Mouse (Mus musculus) hindbrain, postnatal 0 days (tissue): ENCODE results near the gene Tmem252. TPM values are rescaled to one million over a fixed set of nuclear protein-coding genes. Genes with fewer than 3 reads are reported as not detected.

ENCODE experiments used
- ATAC-seq: fragments of 200-750 bp; cut with Nextera tagmentation; 2 replicates; pipeline ENCODE4 v1.8.0; 2017; ENCODE audit warnings: mild to moderate bottlenecking, moderate TSS enrichment, moderate library complexity
- DNase-seq: peaks from one replicate; pipeline ENCODE4 v3.0.0-alpha.2; 2015; ENCODE audit warnings: low spot score
- H3K27ac ChIP-seq: fragments of 300-500 bp; sonication (generic); 2 replicates; pipeline ENCODE4 v1.5.1; 2014; ENCODE audit warnings: mild to moderate bottlenecking
- H3K27me3 ChIP-seq: fragments of 300-500 bp; sonication (generic); 2 replicates; pipeline ENCODE4 v1.6.1; 2014; ENCODE audit warnings: low read length, mixed read lengths; ENCODE audit not compliant: insufficient read depth
- H3K36me3 ChIP-seq: fragments of 300-500 bp; sonication (generic); 2 replicates; pipeline ENCODE4 v1.6.1; 2014; ENCODE audit warnings: low read length, mixed read lengths; ENCODE audit not compliant: insufficient read depth
- H3K4me1 ChIP-seq: fragments of 300-500 bp; sonication (generic); 2 replicates; pipeline ENCODE4 v1.6.1; 2014; ENCODE audit warnings: antibody characterized with exemption, low read length, mixed read lengths; ENCODE audit not compliant: insufficient read depth
- H3K4me2 ChIP-seq: fragments of 300-500 bp; sonication (generic); 2 replicates; pipeline ENCODE4 v1.6.1; 2014; ENCODE audit warnings: low read depth, mild to moderate bottlenecking, low read length, moderate library complexity, mixed read lengths
- H3K4me3 ChIP-seq: fragments of 300-500 bp; sonication (generic); 2 replicates; pipeline ENCODE4 v1.5.1; 2014; ENCODE audit warnings: low read length
- H3K9ac ChIP-seq: fragments of 300-500 bp; sonication (generic); replicated peaks from 2 replicates; pipeline ENCODE4 v1.6.1; 2014; ENCODE audit warnings: mild to moderate bottlenecking, low read length, moderate library complexity, mixed read lengths
- H3K9me3 ChIP-seq: fragments of 300-500 bp; sonication (generic); 2 replicates; pipeline ENCODE4 v1.6.1; 2016; ENCODE audit warnings: low read length, mixed read lengths
- CTCF ChIP-seq: IDR thresholded peaks from 2 replicates; pipeline ENCODE4 v1.5.1; 2016; ENCODE audit warnings: antibody characterized with exemption, control low read depth, low read depth
- WGBS: fragments of 180-500 bp; shearing (Covaris S2); extraction: QIAGEN DNeasy Blood & Tissue Kit; methylation state at CpG from one replicate; pipeline ENCODE4 v1.1.7; 2014; 5-methylcytosine and 5-hydroxymethylcytosine counted together
- polyA plus RNA-seq: library from polyadenylated mRNA; unstranded; fragments of >200 nt; fragmentation: Nextera tagmentation; extraction: Ambion mirVana; gene quantifications from 2 replicates; pipeline ENCODE4 v1.2.1, GENCODE M21; 2015
- total RNA-seq: library from RNA; depleted of rRNA; stranded (reverse); fragments of >200 nt; gene quantifications from 2 replicates; pipeline ENCODE4 v1.2.3, GENCODE M21; 2014

Gene Tmem252
- total and polyA plus RNA-seq, 2 experiments from 2014 or later = 0.42 to 1.9 TPM

GRCm38 (mm10) chr19:24703680-24704079 is 29.9 kb downstream of the Tmem252 start:
- WGBS = 81% methylated on average over 8 of the region's 8 CpGs
- DNase-seq (no peak), ATAC-seq (no peak)
- H3K27ac ChIP-seq = no peak overlapping the region
- no peak for TF ChIP-seq CTCF
- H3K36me3 ChIP-seq = no peaks in the 10 kb centered on the region
- H3K27me3 ChIP-seq = no peaks in the 10 kb centered on the region
- H3K9ac ChIP-seq = no peak overlapping the region
- H3K4me2 ChIP-seq = no peak overlapping the region
- H3K4me1 ChIP-seq = no peaks in the 10 kb centered on the region
- H3K9me3 ChIP-seq = no peaks in the 10 kb centered on the region
- H3K4me3 ChIP-seq = no peak overlapping the region

GRCm38 (mm10) chr19:24704326-24704725 is 30.5 kb downstream of the Tmem252 start:
- DNase-seq = no peak
- Histone ChIP-seq H3K4me2 (no peak overlapping the region), H3K4me3 (no peak overlapping the region), H3K9ac (no peak overlapping the region), H3K36me3 (no peaks in the 10 kb centered on the region), H3K27me3 (no peaks in the 10 kb centered on the region), H3K9me3 (no peaks in the 10 kb centered on the region), H3K4me1 (no peaks in the 10 kb centered on the region), H3K27ac (no peak overlapping the region)
- ATAC-seq = no peak
- 81% methylated on average over 2 of the region's 2 CpGs for WGBS
- no peak for TF ChIP-seq CTCF

GRCm38 (mm10) chr19:24705395-24705794 is 31.6 kb downstream of the Tmem252 start:
- no peaks in the 10 kb centered on the region for H3K27me3 ChIP-seq
- ATAC-seq = no peak
- no peak overlapping the region for H3K27ac ChIP-seq
- no peak overlapping the region for H3K4me2 ChIP-seq
- H3K36me3 ChIP-seq = no peaks in the 10 kb centered on the region
- H3K4me1 ChIP-seq = no peaks in the 10 kb centered on the region
- peak; percentile 73 for TF ChIP-seq CTCF
- no peaks in the 10 kb centered on the region for H3K9me3 ChIP-seq
- H3K4me3 ChIP-seq = no peak overlapping the region
- peak; percentile 78 for DNase-seq
- no peak overlapping the region for H3K9ac ChIP-seq
- WGBS = 71% methylated on average over 1 of the region's 1 CpGs

GRCm38 (mm10) chr19:24707071-24707906 is 33.5 kb downstream of the Tmem252 start:
- Histone ChIP-seq H3K4me1 (no peaks in the 10 kb centered on the region), H3K27me3 (no peaks in the 10 kb centered on the region), H3K36me3 (no peaks in the 10 kb centered on the region), H3K9me3 (no peaks in the 10 kb centered on the region), H3K9ac (no peak overlapping the region), H3K4me3 (no peak overlapping the region), H3K4me2 (no peak overlapping the region), H3K27ac (no peak overlapping the region)
- TF ChIP-seq CTCF = no peak
- DNase-seq (no peak), ATAC-seq (no peak)
- WGBS = 71% methylated on average over 7 of the region's 7 CpGs

GRCm38 (mm10) chr19:24708032-24708431 is 34.2 kb downstream of the Tmem252 start:
- H3K4me3 ChIP-seq = no peak overlapping the region
- no peaks in the 10 kb centered on the region for H3K4me1 ChIP-seq
- no peak overlapping the region for H3K27ac ChIP-seq
- H3K27me3 ChIP-seq = no peaks in the 10 kb centered on the region
- no peaks in the 10 kb centered on the region for H3K36me3 ChIP-seq
- DNase-seq (no peak), ATAC-seq (no peak)
- no peak overlapping the region for H3K4me2 ChIP-seq
- no peak overlapping the region for H3K9ac ChIP-seq
- TF ChIP-seq CTCF = no peak
- WGBS = 80% methylated on average over 7 of the region's 7 CpGs
- H3K9me3 ChIP-seq = no peaks in the 10 kb centered on the region

GRCm38 (mm10) chr19:24716303-24717097 is 42.7 kb downstream of the Tmem252 start:
- WGBS = 63% methylated on average over 7 of the region's 7 CpGs
- no peak overlapping the region for H3K4me3 ChIP-seq
- TF ChIP-seq CTCF = no peak
- ATAC-seq = no peak
- DNase-seq = peak; percentile 51
- H3K4me2 ChIP-seq = no peak overlapping the region
- no peaks in the 10 kb centered on the region for H3K27me3 ChIP-seq
- no peaks in the 10 kb centered on the region for H3K36me3 ChIP-seq
- H3K9ac ChIP-seq = no peak overlapping the region
- no peak overlapping the region for H3K27ac ChIP-seq
- no peaks in the 10 kb centered on the region for H3K9me3 ChIP-seq
- no peaks in the 10 kb centered on the region for H3K4me1 ChIP-seq

- Histone ChIP-seq H3K9ac (no peak overlapping the region), H3K4me1 (no peaks in the 10 kb centered on the region), H3K9me3 (no peaks in the 10 kb centered on the region), H3K36me3 (no peaks in the 10 kb centered on the region), H3K4me2 (no peak overlapping the region), H3K4me3 (no peak overlapping the region), H3K27me3 (no peaks in the 10 kb centered on the region), H3K27ac (no peak overlapping the region)
- DNase-seq = no peak
- 71% methylated on average over 1 of the region's 1 CpGs for WGBS
- no peak for TF ChIP-seq CTCF
- no peak for ATAC-seq
Measured at GRCm38 (mm10) chr19:24718021-24718420, 44.2 kb downstream of the Tmem252 start.
